Mouse (Mus musculus) forebrain, embryonic 15.5 days (tissue): ENCODE data around the gene Cdh6. TPM values are rescaled to one million over a fixed set of nuclear protein-coding genes. Genes with fewer than 3 reads are reported as not detected.

Source experiments
- ATAC-seq: fragments of 200-750 bp; cut with Nextera tagmentation; replicated peaks from 2 replicates; pipeline ENCODE4 v1.8.0; 2017; ENCODE audit warnings: mild to moderate bottlenecking, moderate TSS enrichment, moderate library complexity
- H3K27ac ChIP-seq: fragments of 300-500 bp; sonication (generic); replicated peaks from 2 replicates; pipeline ENCODE4 v1.5.1; 2015; ENCODE audit warnings: mild to moderate bottlenecking, inconsistent platforms
- H3K27me3 ChIP-seq: fragments of 300-500 bp; sonication (generic); 2 replicates; pipeline ENCODE4 v1.6.1; 2015; ENCODE audit warnings: inconsistent platforms
- H3K36me3 ChIP-seq: fragments of 300-500 bp; sonication (generic); 2 replicates; pipeline ENCODE4 v1.6.1; 2015; ENCODE audit warnings: mild to moderate bottlenecking, inconsistent platforms
- H3K4me1 ChIP-seq: fragments of 300-500 bp; sonication (generic); 2 replicates; pipeline ENCODE4 v1.6.1; 2015; ENCODE audit warnings: inconsistent platforms
- H3K4me2 ChIP-seq: fragments of 300-500 bp; sonication (generic); replicated peaks from 2 replicates; pipeline ENCODE4 v1.6.1; 2015; ENCODE audit warnings: mild to moderate bottlenecking, inconsistent platforms
- H3K4me3 ChIP-seq: fragments of 300-500 bp; sonication (generic); 2 replicates; pipeline ENCODE4 v1.5.1; 2015; ENCODE audit warnings: mild to moderate bottlenecking, inconsistent platforms
- H3K9ac ChIP-seq: fragments of 300-500 bp; sonication (generic); replicated peaks from 2 replicates; pipeline ENCODE4 v1.6.1; 2015; ENCODE audit warnings: mild to moderate bottlenecking, inconsistent platforms
- H3K9me3 ChIP-seq: fragments of 300-500 bp; sonication (generic); 2 replicates; pipeline ENCODE4 v1.6.1; 2016; ENCODE audit warnings: inconsistent platforms
- WGBS: fragments of 180-500 bp; shearing (Covaris S2); methylation state at CpG from one replicate; pipeline ENCODE4 v1.1.7; 2015; ENCODE audit warnings: mixed read lengths; 5-methylcytosine and 5-hydroxymethylcytosine counted together
- polyA plus RNA-seq: library from polyadenylated mRNA; unstranded; fragments of >200 nt; fragmentation: Nextera tagmentation; extraction: Ambion mirVana; gene quantifications from 2 replicates; pipeline ENCODE4 v1.2.1, GENCODE M21; 2015

The Cdh6 gene
- polyA plus RNA-seq, 1 experiment from 2014 or later, result 10.3 TPM

DNA sequence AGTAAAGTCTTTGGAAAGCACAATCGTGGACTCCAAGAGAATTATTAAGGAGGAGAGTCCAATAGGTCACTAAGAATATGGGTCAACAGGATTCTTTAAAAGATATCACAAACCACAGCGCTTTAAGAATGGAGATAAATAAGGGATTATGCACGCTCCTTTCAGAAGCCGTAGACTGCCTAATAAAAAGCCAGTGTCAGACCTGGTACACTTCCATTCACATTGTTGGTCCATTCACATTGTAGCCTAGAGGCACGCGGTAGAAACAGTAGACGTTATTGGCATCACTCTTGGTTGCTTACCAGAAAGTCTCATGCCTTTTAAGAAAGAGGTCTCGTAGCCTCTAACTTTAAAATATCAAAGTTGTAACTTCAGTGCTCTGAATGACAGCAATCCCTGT is 8.0 kb upstream of the Cdh6 start:
- no peaks in the 10 kb centered on the region for H3K9me3 ChIP-seq
- H3K27ac ChIP-seq, result no peak overlapping the region
- 61% methylated on average over 8 of the region's 8 CpGs for WGBS
- no peaks in the 10 kb centered on the region for H3K27me3 ChIP-seq
- no peak overlapping the region for H3K9ac ChIP-seq
- no peak overlapping the region for H3K4me2 ChIP-seq
- H3K4me3 ChIP-seq, result no peak overlapping the region
- peaks cover 9% of the 10 kb centered on the region; the same call in 1 of the 2 replicates for H3K4me1 ChIP-seq
- no peaks in the 10 kb centered on the region for H3K36me3 ChIP-seq
- no peak for ATAC-seq

DNA sequence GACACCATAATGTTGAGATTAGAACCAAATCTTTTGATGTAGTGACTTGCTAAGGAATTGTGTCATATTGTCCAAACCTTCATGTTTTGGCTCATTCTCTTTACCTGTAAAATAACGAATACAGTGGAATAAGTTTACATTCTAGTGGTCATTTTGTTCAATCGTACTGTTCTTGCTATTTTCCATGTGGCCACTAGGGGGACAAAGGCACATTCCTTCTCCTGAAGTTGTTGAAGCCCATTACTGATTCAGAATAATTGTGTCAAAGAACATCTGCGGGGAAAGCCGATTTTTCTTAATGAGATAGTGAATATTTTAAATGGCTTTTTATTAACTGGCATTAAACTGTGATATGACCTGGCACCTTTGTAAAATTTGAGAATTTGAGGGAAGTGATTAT is 7.5 kb upstream of the Cdh6 start:
- ATAC-seq, result no peak
- no peak overlapping the region for H3K27ac ChIP-seq
- H3K4me3 ChIP-seq, result no peak overlapping the region
- H3K9me3 ChIP-seq, result no peaks in the 10 kb centered on the region
- H3K4me2 ChIP-seq, result no peak overlapping the region
- H3K27me3 ChIP-seq, result peaks cover 2% of the 10 kb centered on the region; the same call in 1 of the 2 replicates
- no peaks in the 10 kb centered on the region for H3K36me3 ChIP-seq
- H3K4me1 ChIP-seq, result peaks cover 10% of the 10 kb centered on the region; the same call in 1 of the 2 replicates
- no peak overlapping the region for H3K9ac ChIP-seq
- WGBS, result 31% methylated on average over 4 of the region's 4 CpGs

DNA sequence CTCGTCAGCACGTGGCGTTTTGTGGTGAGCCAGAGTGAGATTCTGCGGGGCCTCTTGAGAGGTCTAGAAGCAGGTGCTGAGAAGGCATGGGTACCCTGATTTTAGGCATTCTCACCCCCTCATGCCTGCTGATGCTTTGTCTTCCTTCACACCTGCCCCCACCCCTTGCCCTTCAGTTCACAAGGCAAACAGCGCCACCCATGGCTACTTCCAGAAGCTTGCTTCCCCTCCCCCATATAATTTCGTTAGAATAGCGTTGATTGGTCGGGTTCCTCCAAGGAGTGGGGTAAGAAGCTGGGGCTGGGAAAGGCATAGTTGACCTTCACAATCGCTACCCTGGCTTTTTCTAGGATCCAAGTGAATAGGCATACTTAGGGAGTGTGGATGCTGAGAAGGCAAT is 2.5 kb upstream of the Cdh6 start:
- no peak overlapping the region for H3K27ac ChIP-seq
- no peak for ATAC-seq
- H3K9ac ChIP-seq, result no peak overlapping the region
- H3K4me3 ChIP-seq, result no peak overlapping the region
- H3K4me2 ChIP-seq, result no peak overlapping the region
- H3K4me1 ChIP-seq, result peaks cover 27% of the 10 kb centered on the region
- 25% methylated on average over 9 of the region's 9 CpGs for WGBS
- H3K27me3 ChIP-seq, result peaks cover 3% of the 10 kb centered on the region; the same call in 1 of the 2 replicates
- no peaks in the 10 kb centered on the region for H3K36me3 ChIP-seq
- no peaks in the 10 kb centered on the region for H3K9me3 ChIP-seq

DNA sequence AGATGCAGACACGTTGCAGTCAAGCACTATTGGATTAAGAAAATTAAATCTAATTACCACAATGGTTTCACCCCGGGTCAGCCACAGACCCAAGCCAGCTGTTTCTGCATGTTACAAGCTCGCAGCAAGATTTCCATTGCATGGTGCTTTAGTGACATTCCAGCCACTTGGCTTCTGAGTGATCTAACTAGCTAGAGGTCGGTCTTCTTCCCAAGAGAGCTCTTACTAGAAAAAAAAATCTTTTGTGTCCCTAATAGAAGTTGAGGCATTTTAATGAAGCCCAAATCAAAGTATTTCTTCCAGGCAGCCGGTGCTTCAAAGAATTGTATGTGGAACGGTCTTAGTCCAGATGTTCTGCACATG is 1.1 kb upstream of the Cdh6 start:
- WGBS, result 9% methylated on average over 6 of the region's 6 CpGs
- ATAC-seq, result no peak
- H3K9me3 ChIP-seq, result no peaks in the 10 kb centered on the region
- peak overlapping the region; percentile 83; the same call in 1 of the 2 replicates for H3K4me2 ChIP-seq
- peak overlapping the region; percentile 63 for H3K4me3 ChIP-seq
- peaks cover 3% of the 10 kb centered on the region; the same call in 1 of the 2 replicates for H3K27me3 ChIP-seq
- H3K4me1 ChIP-seq, result peaks cover 31% of the 10 kb centered on the region
- H3K27ac ChIP-seq, result no peak overlapping the region
- no peak overlapping the region for H3K9ac ChIP-seq
- no peaks in the 10 kb centered on the region for H3K36me3 ChIP-seq

DNA sequence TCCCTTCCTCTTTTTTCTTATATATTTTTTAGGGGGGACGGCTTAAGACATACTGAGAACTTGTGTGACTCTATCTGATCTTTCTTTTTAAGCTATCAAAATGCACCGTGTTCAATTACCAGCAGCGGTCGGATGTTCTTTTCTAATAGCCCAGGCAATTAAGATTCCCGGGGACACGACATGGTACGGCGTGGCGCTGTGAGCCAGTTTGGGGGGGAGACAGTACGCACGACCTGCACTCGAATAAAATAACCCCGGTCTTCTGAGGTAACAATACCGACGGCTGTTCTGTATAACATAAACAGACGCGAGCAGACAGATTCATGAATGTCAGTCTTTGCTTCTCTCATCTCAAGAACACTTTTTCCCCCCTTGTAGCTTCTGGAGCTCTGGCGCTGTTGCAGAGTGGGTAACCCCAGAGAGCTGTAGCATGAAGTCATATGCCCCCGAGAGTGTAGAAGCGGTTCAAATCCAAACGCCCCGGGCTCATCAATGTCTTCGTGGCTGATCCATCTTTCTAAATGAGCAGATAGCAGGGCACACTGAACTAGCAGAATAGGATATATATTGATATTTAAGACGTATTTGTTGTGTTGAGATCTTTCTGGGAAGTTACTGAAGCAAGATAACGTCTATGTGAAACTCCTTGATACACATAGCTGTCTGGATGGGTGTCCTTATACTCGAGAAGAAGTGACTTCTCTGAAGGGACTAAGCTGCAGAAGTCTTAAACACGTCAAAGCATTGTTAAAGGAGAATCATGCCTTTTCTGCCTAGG is 554 bp upstream of the Cdh6 start:
- H3K27ac ChIP-seq, result peak overlapping the region; percentile 77
- H3K4me3 ChIP-seq, result peak overlapping the region; percentile 63
- peak; percentile 33 for ATAC-seq
- no peaks in the 10 kb centered on the region for H3K36me3 ChIP-seq
- H3K9ac ChIP-seq, result peak overlapping the region; percentile 62
- H3K9me3 ChIP-seq, result no peaks in the 10 kb centered on the region
- 1% methylated on average over 27 of the region's 27 CpGs for WGBS
- H3K27me3 ChIP-seq, result peaks cover 3% of the 10 kb centered on the region; the same call in 1 of the 2 replicates
- H3K4me1 ChIP-seq, result peaks cover 31% of the 10 kb centered on the region
- H3K4me2 ChIP-seq, result peak overlapping the region; percentile 83

DNA sequence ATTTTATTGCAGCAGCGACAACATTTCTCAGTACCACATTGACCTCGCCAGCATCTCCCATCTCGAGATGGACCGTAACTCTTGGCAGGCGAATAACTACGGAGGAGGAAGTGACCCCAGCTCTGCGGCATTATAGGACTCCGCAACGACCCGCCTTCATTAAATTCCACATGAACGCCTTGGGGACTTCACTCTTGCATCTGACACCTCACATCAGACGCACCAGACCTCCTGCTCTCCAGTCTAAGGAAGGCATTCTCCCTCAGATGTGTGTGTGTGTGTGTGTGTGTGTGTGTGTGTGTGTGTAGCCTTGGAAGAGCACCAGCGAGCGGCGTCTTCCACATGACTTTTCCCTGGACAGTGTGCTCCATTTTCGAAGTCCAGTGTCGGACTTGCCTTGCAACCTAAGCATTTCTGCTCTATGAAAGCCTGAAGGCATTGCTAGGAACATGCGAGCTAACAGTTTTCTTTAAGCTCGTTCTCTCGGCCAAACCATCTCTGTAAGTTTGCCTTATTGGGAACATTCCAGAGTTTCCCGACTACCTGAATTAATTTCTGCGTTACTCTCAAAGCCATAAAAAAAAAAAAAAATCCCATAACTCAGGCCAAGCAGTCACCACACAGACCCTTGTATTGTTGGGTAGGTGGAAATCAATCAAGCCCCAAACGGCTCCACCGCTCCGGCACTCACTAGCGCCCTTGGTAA is 957 bp downstream of the Cdh6 start:
- Histone ChIP-seq H3K4me1 (peaks cover 31% of the 10 kb centered on the region), H3K36me3 (no peaks in the 10 kb centered on the region), H3K4me2 (peak overlapping the region; percentile 83), H3K9ac (peak overlapping the region; percentile 62), H3K27ac (peak overlapping the region; percentile 77), H3K27me3 (peaks cover 3% of the 10 kb centered on the region; the same call in 1 of the 2 replicates), H3K9me3 (no peaks in the 10 kb centered on the region), H3K4me3 (peak overlapping the region; percentile 63)
- no peak for ATAC-seq
- under 1% methylated on average over 26 of the region's 26 CpGs for WGBS

DNA sequence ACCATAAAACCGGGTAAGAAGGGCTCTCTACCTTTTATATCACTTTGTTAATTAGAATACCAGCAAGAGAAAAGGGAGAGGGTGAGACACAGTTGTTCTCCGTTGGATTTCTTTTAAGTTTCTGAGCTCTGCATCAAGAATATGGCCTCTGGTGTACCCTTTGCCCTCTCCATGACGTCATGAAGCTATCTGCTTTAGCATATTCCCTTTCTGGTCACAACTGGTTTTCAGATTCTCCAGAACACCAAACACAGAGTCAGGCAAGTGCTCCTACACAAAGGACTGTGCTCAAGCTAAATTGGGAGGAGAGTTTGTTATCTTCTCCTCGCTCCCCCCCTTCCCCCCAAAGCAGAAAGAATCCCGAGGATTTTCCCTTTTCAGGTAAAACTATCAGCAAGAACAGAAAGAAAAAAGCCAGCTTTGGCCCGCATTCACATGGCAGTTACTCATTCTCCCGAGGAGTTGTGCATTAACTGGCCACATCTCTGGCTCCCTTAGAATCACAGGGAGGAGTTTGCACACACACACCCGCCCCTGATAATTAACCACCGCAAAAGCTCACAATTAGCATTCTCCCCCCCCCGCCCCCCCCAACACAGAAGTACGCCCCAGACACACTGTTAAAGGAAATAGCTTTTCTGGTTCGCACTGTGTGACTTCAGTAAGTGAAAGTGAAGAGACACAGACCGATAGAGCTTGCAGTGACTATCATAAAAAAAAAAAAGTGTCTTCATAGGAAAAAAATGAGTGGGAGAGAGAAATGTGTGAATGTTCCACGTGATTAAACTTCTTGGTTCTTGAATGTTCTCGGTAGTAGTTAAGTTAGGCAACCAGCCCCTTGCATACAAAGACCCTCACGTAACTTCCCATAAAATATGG is 1.8 kb downstream of the Cdh6 start:
- Histone ChIP-seq H3K27ac (no peak overlapping the region), H3K4me1 (peaks cover 31% of the 10 kb centered on the region), H3K9ac (peak overlapping the region; percentile 62), H3K4me2 (peak overlapping the region; percentile 83), H3K9me3 (no peaks in the 10 kb centered on the region), H3K36me3 (no peaks in the 10 kb centered on the region), H3K4me3 (peak overlapping the region; percentile 63), H3K27me3 (peaks cover 3% of the 10 kb centered on the region; the same call in 1 of the 2 replicates)
- 2% methylated on average over 16 of the region's 16 CpGs for WGBS
- ATAC-seq, result no peak

DNA sequence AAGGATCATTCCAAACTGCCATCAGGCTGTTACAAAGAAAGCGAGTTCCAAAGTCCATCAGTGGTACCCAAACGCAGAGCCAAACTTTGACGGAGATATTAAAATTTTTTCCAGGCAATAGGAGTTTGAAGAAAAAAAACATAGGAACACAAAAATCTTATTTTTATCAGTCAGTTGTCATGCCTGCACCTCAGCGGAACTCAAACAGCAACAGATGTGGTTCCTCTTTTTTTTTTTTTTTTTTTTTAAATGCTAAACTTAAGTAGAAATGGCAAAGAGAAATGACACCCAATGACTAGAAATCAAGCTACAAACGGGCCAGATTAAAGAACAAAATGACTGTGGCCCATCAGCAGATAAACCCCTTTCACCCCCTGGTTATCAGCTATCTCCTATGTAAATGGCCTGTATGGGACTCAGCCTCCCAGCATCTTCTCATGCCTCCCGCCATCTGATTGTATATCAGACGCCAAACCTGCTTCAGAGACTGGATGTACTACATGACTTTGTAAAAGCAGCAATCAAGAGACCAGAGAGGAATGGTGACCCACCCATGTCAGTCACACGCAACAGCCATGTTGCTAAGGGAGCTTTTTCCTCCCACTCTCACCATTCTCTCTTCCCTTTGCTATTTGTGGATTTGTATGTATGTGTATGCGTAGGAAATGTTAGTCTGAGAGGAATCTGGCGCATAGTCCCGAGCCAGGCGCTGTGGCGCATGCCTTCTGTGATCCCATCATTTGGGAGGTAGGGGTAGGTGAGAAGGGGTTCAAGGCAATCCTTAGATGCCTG is 8.2 kb downstream of the Cdh6 start:
- Histone ChIP-seq H3K27ac (no peak overlapping the region), H3K36me3 (no peaks in the 10 kb centered on the region), H3K9me3 (no peaks in the 10 kb centered on the region), H3K9ac (no peak overlapping the region), H3K4me1 (no peaks in the 10 kb centered on the region), H3K4me2 (no peak overlapping the region), H3K4me3 (no peak overlapping the region), H3K27me3 (no peaks in the 10 kb centered on the region)
- 94% methylated on average over 13 of the region's 13 CpGs for WGBS
- ATAC-seq, result no peak

DNA sequence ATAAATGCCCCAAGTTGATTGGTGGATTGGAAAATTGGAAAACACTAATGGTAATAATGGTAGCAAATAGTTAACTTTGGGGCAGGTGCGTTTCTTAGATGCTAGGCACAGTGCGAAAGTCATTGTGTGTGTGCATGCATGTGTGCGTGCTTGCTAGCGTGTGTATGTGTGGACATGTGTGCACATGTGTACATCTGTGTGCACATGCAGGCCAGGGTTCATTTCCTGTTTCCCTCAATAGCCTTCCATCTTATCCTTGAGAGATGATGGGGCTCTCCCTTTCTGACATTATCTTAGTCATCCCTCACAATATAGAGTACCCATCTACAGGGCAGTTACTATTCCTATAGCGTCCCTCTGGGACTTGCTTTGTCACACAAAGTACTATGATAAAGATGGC is 17.7 kb downstream of the Cdh6 start:
- H3K4me3 ChIP-seq, result no peak overlapping the region
- WGBS, result 92% methylated on average over 5 of the region's 5 CpGs
- no peaks in the 10 kb centered on the region for H3K27me3 ChIP-seq
- H3K9me3 ChIP-seq, result no peaks in the 10 kb centered on the region
- ATAC-seq, result 0 out of 2 replicates have a peak, but pooled peaks have one; percentile 35
- H3K4me2 ChIP-seq, result no peak overlapping the region
- no peak overlapping the region for H3K27ac ChIP-seq
- H3K36me3 ChIP-seq, result no peaks in the 10 kb centered on the region
- peaks cover 13% of the 10 kb centered on the region for H3K4me1 ChIP-seq
- no peak overlapping the region for H3K9ac ChIP-seq

DNA sequence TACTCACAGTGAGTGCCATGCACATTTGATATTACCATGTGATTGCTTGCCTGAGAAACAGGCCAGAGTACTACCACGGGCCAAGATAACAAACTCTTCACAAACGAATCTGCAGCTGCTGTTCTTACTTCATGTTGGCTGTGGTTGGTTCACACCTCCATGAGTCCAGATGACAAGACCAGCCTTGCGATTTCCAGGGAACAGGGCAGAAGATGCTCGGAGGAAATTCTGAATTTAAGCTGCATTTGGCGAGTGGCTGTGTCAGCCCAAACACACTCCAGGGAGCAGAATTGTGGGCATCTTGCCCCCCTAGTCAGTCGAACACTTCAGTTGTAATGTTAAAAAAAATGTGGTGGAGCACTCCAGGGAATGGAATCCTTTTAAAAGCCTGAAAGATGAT is 18.1 kb downstream of the Cdh6 start:
- H3K4me1 ChIP-seq, result peaks cover 13% of the 10 kb centered on the region
- H3K9me3 ChIP-seq, result no peaks in the 10 kb centered on the region
- no peak overlapping the region for H3K27ac ChIP-seq
- no peak overlapping the region for H3K4me2 ChIP-seq
- H3K27me3 ChIP-seq, result no peaks in the 10 kb centered on the region
- no peak overlapping the region for H3K4me3 ChIP-seq
- ATAC-seq, result no peak; the same call in 1 of the 2 replicates
- H3K9ac ChIP-seq, result no peak overlapping the region
- H3K36me3 ChIP-seq, result no peaks in the 10 kb centered on the region
- WGBS, result 60% methylated on average over 6 of the region's 6 CpGs

DNA sequence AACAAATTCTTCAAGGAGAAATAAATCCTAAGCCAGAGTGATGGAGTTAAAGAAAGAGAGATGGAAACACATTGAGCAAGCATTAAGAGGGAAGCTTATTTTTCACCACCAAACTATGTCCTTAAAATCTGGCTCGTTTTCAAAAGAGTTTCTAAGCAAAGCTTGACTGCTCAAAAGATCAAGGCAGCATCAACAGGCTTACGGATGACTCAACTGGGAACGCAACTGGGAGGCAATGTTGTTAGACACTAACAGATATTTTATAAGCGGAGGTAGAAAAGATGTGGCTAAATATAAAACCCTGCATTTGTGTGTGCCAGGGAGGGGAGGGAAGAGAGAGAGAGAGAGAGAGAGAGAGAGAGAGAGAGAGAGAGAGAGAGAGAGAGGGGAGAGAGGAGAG is 31.5 kb downstream of the Cdh6 start:
- Histone ChIP-seq H3K9ac (no peak overlapping the region), H3K4me1 (peaks cover 4% of the 10 kb centered on the region; the same call in 1 of the 2 replicates), H3K27ac (no peak overlapping the region), H3K4me3 (no peak overlapping the region), H3K36me3 (no peaks in the 10 kb centered on the region), H3K4me2 (no peak overlapping the region), H3K9me3 (no peaks in the 10 kb centered on the region), H3K27me3 (no peaks in the 10 kb centered on the region)
- 55% methylated on average over 4 of the region's 4 CpGs for WGBS
- ATAC-seq, result no peak
